Mouse (Mus musculus): ENCODE measurements around the gene Apod.
"Not testable (repeated sequence)": the region's sequence is repeated elsewhere in the genome, so short reads cannot be mapped to it uniquely, and the experiment has no call there.

- TF ChIP-seq EP300 (optimal IDR thresholded peaks at IDR 0.05); CTCF (IDR thresholded peaks at IDR 0.05; ENCODE audit: low read depth): not testable (repeated sequence)
Observed at GRCm38 (mm10) chr16:31316246-31317143, 1.9 kb upstream of the Apod start.

Measured in stomach, postnatal 0 days (tissue).